9 mouse cellular contexts compared by ENCODE assay signal in the genomic region with DNA sequence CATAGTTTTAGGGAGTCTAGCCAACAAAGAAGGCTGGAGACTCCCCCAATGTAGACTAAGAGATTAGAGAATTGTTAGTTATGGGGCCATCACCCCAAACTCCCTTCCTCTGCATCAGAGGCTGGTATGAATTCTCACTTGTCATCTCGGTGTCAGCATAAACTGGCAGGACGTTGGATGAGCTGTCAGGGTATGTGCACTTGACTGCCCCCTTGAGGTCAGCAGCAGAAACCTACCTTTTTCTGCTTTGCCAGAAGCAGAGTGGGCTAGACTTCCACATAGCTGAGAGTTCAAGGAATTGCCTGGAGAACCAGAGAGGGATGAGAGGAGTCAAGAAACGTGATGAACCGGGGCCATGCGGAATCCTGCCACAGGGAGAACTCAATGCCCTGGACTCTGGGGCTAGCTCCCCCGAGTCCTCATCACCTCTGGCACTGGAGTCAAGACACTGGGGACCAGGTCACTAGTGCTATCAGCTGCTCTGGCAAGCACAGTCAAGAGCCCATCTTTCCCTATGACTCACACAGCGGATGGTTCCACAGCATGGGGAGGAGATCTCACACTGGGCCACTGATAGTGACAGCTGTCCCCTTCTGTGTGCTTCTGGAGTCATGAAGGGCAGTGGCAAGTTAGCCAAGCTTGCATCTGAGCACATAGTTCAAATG. TPM values are rescaled to one million over a fixed set of nuclear protein-coding genes. Genes with fewer than 3 reads are reported as not detected.
DNase-seq lines count a peak whose midpoint lies in the region; ATAC-seq and TF ChIP-seq lines count a peak whose summit lies in the region.
"Had no signal": no experiment of that assay in that cellular context is flagged by ENCODE, and none has a peak within 500 bp of the region (broad histone marks: within the 10 kb centered on the region; RNA-seq: fewer than 3 reads in every experiment).

No protein-coding gene starts in this region.

- WGBS in liver, postnatal 0 days (ENCODE audit: insufficient replicate concordance): 64% methylated on average over 7 of the region's 7 CpGs
- 81% methylated on average over 7 of the region's 7 CpGs for WGBS in embryonic facial prominence, embryonic 10.5 days

- DNase-seq in cerebellum, postnatal 4 days (ENCODE audit: low spot score in 2 of 2): no peak
- DNase-seq in testis, postnatal 14 days (ENCODE audit: low spot score): no peak
- DNase-seq in liver, postnatal 0 days: peak; percentile 26
- no peak for DNase-seq in embryonic facial prominence, embryonic 10.5 days (ENCODE audit: low spot score)
- DNase-seq in right cerebral cortex, adult 2 months (ENCODE audit: low spot score in 2 of 2): no peak

- TF ChIP-seq POLR2A in testis, adult 2 months (IDR thresholded peaks at IDR 0.05; ENCODE audit: control insufficient read depth, low read depth, low read length): no peak

- TF ChIP-seq CTCF in testis, adult 2 months (IDR thresholded peaks at IDR 0.05; ENCODE audit: control insufficient read depth, insufficient read depth, insufficient replicate concordance, low read depth, low read length): peak; percentile 60; the same call in 1 of the 2 replicates
- peak; percentile 66 for TF ChIP-seq CTCF in liver, postnatal 0 days (IDR thresholded peaks at IDR 0.05; ENCODE audit: low read depth)

- peaks cover 3% of the 10 kb centered on the region for H3K4me1 ChIP-seq in testis, adult 2 months (ENCODE audit: control insufficient read depth, insufficient read depth, low read length)
- no peaks in the 10 kb centered on the region for H3K4me1 ChIP-seq in liver, postnatal 0 days (ENCODE audit: insufficient read depth)
- peaks cover 8% of the 10 kb centered on the region for H3K4me1 ChIP-seq in embryonic facial prominence, embryonic 10.5 days
- H3K4me1 ChIP-seq: neural tube, embryonic 12.5 days had no signal

- TF ChIP-seq EP300 in liver, postnatal 0 days (IDR thresholded peaks at IDR 0.05; ENCODE audit: low read depth): no peak

- no peaks in the 10 kb centered on the region for H3K36me3 ChIP-seq in testis, adult 2 months (ENCODE audit: control insufficient read depth, insufficient read depth, low read length)
- no peaks in the 10 kb centered on the region for H3K36me3 ChIP-seq in liver, postnatal 0 days (replicated peaks; ENCODE audit: insufficient read depth, low read length)
- H3K36me3 ChIP-seq in embryonic facial prominence, embryonic 10.5 days (replicated peaks): peaks cover 40% of the 10 kb centered on the region
- H3K36me3 ChIP-seq: neural tube, embryonic 12.5 days had no signal

- no peak overlapping the region for H3K27ac ChIP-seq in testis, adult 2 months (ENCODE audit: control insufficient read depth, insufficient read depth, low read depth, low read length)
- H3K27ac ChIP-seq in liver, postnatal 0 days (ENCODE audit: low read depth): no peak overlapping the region
- H3K27ac ChIP-seq in embryonic facial prominence, embryonic 10.5 days (replicated peaks): no peak overlapping the region
- H3K27ac ChIP-seq: neural tube, embryonic 12.5 days had no signal

- no peak overlapping the region for H3K4me3 ChIP-seq in testis, adult 2 months (ENCODE audit: control insufficient read depth, low read depth, low read length)
- H3K4me3 ChIP-seq in liver, postnatal 0 days (ENCODE audit: low read depth, low read length): no peak overlapping the region
- H3K4me3 ChIP-seq in embryonic facial prominence, embryonic 10.5 days: no peak overlapping the region
- H3K4me3 ChIP-seq: neural tube, embryonic 12.5 days had no signal

- no peak overlapping the region for H3K4me2 ChIP-seq in liver, postnatal 0 days (ENCODE audit: low read depth, low read length)
- H3K4me2 ChIP-seq: neural tube, embryonic 12.5 days had no signal

- H3K9me3 ChIP-seq in liver, postnatal 0 days (ENCODE audit: low read length): no peaks in the 10 kb centered on the region
- H3K9me3 ChIP-seq in embryonic facial prominence, embryonic 10.5 days: no peaks in the 10 kb centered on the region
- H3K9me3 ChIP-seq: neural tube, embryonic 12.5 days had no signal

- peak; percentile 51; the same call in 1 of the 2 replicates for ATAC-seq in cerebellum, adult (ENCODE audit: insufficient number of reproducible peaks, low FRiP score, low TSS enrichment)
- ATAC-seq in liver, postnatal 0 days: no peak
- ATAC-seq in erythroblast, adult 5-6 weeks (replicated peaks; ENCODE audit: low FRiP score, poor library complexity, severe bottlenecking): no peak

- no peaks in the 10 kb centered on the region for H3K27me3 ChIP-seq in testis, adult 2 months (ENCODE audit: control insufficient read depth, insufficient read depth, low read length)
- no peaks in the 10 kb centered on the region for H3K27me3 ChIP-seq in liver, postnatal 0 days (ENCODE audit: insufficient read depth, low read length)
- H3K27me3 ChIP-seq in embryonic facial prominence, embryonic 10.5 days (replicated peaks; ENCODE audit: low read depth, poor library complexity, severe bottlenecking): no peaks in the 10 kb centered on the region
- H3K27me3 ChIP-seq: neural tube, embryonic 12.5 days had no signal

- H3K9ac ChIP-seq in liver, postnatal 0 days (replicated peaks): no peak overlapping the region
- H3K9ac ChIP-seq: neural tube, embryonic 12.5 days had no signal

RNA-seq across cellular contexts. Expression of a gene that starts 44.8 kb away (rescaled TPM):
- 7.8 and 8.1 TPM in 2 replicates for polyA plus RNA-seq in testis, adult 2 months (2012; rRNA removed)
- polyA plus RNA-seq in liver, postnatal 0 days (2015; fragmentation: Nextera tagmentation; extraction: Ambion mirVana): 2.2 and 2.4 TPM in 2 replicates
- 4.0 and 5.2 TPM in 2 replicates for total RNA-seq in erythroblast, adult 5-6 weeks (2015; ENCODE audit: low replicate concordance)
- total RNA-seq in erythroblast, adult 5-6 weeks (2017; ENCODE audit: low replicate concordance): 2.1 and 2.5 TPM in 2 replicates
- 10.1 and 11.0 TPM in 2 replicates for polyA plus RNA-seq in embryonic facial prominence, embryonic 10.5 days (2016; fragmentation: Nextera tagmentation; extraction: Ambion mirVana)
